Mouse (Mus musculus) lung, adult 2 months (tissue): ENCODE measurements at regions not wholly inside any gene's neighbourhood (a gene's known extent, or its start where the extent isn't known, plus 50 kb on each side); places are given as distances from the start of the nearest gene placed in this dataset.

Source experiments
- CTCF ChIP-seq: fragments of 200-500 bp; IDR thresholded peaks from 2 replicates; pipeline ENCODE4 v1.5.1; 2011; ENCODE audit warnings: mild to moderate bottlenecking, low read length, control low read depth; ENCODE audit not compliant: insufficient read depth
- POLR2A ChIP-seq: fragments of 200-500 bp; IDR thresholded peaks from 2 replicates; pipeline ENCODE4 v1.6.1; 2011; ENCODE audit warnings: low read depth, mild to moderate bottlenecking, control low read depth, low read length, borderline replicate concordance; ENCODE audit errors: extremely low read depth

- TF ChIP-seq CTCF (no peak), POLR2A (no peak)
These were observed 584.2 kb upstream of the Kirrel3 start for GRCm38 (mm10) chr9:33901313-33902076.
